ENCODE assay signal across 10 mouse cellular contexts in the genomic region with DNA sequence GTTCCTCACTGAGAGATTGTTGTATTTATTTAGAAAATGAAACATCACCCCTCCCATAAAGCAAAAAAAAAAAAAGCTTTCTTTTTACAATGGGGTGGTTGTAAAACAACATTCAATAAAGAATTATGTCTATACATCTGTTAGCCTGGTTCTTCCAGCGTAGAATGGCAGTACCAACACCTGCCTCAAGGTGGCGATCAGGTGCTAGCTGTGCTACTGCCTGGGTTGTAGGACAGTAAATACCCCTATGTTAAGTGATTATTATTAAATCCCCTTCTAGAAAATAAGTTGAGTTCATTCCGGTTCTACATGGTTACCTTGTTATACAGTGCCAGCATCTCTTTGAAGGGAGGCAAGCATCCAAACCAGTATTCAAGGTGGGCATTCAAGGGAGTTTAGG.
A peak's percentile ranks its signal among the peaks of the same experiment; 100 is the strongest.
DNase-seq lines count a peak whose midpoint lies in the region; ATAC-seq and TF ChIP-seq lines count a peak whose summit lies in the region.
"Had no signal": no experiment of that assay in that cellular context is flagged by ENCODE, and none has a peak within 500 bp of the region (broad histone marks: within the 10 kb centered on the region; RNA-seq: fewer than 3 reads in every experiment).

No protein-coding gene starts in this region.

- whole genome bisulfite sequencing in hindbrain, embryonic 11.5 days = 57% methylated on average over 3 of the region's 3 CpGs
- 57% methylated on average over 3 of the region's 3 CpGs for WGBS in hindbrain, embryonic 12.5 days
- 59% methylated on average over 3 of the region's 3 CpGs for WGBS in limb, embryonic 11.5 days
- 46% methylated on average over 3 of the region's 3 CpGs for WGBS in hindbrain, embryonic 13.5 days

- no peak overlapping the region for H3K4me3 ChIP-seq in hindbrain, embryonic 11.5 days (ENCODE audit: low read depth, low read length)
- no peak overlapping the region for H3K4me3 ChIP-seq in hindbrain, embryonic 12.5 days
- no peak overlapping the region for H3K4me3 ChIP-seq in C2C12 (ENCODE audit: insufficient read depth, poor library complexity, severe bottlenecking)
- no peak overlapping the region for H3K4me3 ChIP-seq in limb, embryonic 11.5 days (ENCODE audit: low read depth, low read length)
- H3K4me3 ChIP-seq in hindbrain, embryonic 13.5 days = no peak overlapping the region
- H3K4me3 ChIP-seq: embryonic facial prominence, embryonic 15.5 days; limb, embryonic 15.5 days had no signal

- no peaks in the 10 kb centered on the region for H3K36me3 ChIP-seq in hindbrain, embryonic 11.5 days (ENCODE audit: control insufficient read depth, insufficient read depth, low read length)
- H3K36me3 ChIP-seq in hindbrain, embryonic 12.5 days = no peaks in the 10 kb centered on the region
- peaks cover 48% of the 10 kb centered on the region for H3K36me3 ChIP-seq in C2C12 (ENCODE audit: control insufficient read depth, insufficient read depth)
- no peaks in the 10 kb centered on the region for H3K36me3 ChIP-seq in limb, embryonic 11.5 days (ENCODE audit: control insufficient read depth, insufficient read depth, low read length)
- no peaks in the 10 kb centered on the region for H3K36me3 ChIP-seq in hindbrain, embryonic 13.5 days

- no peaks in the 10 kb centered on the region for H3K4me1 ChIP-seq in hindbrain, embryonic 11.5 days (replicated peaks; ENCODE audit: control insufficient read depth, insufficient read depth, low read length)
- no peaks in the 10 kb centered on the region for H3K4me1 ChIP-seq in hindbrain, embryonic 12.5 days
- no peaks in the 10 kb centered on the region for H3K4me1 ChIP-seq in limb, embryonic 11.5 days (ENCODE audit: control insufficient read depth, insufficient read depth, low read length)
- H3K4me1 ChIP-seq in hindbrain, embryonic 13.5 days (replicated peaks) = no peaks in the 10 kb centered on the region
- H3K4me1 ChIP-seq: embryonic facial prominence, embryonic 15.5 days had no signal

- peak; percentile 28 for TF ChIP-seq CTCF in C2C12 (IDR thresholded peaks at IDR 0.05; ENCODE audit: control insufficient read depth, insufficient read depth, insufficient read length)

- H3ac ChIP-seq in C2C12 (ENCODE audit: control insufficient read depth, insufficient read length, low read depth) = no peak overlapping the region

- intact Hi-C loops in gastrocnemius, postnatal 14 days (cut with DNase I; ENCODE audit: low total_unique reads) = no loop called here

- DNase-seq in hindbrain, embryonic 11.5 days (ENCODE audit: low spot score) = peak; percentile 72
- DNase-seq in adrenal gland, adult 2 months = peak; percentile 47
- peak; percentile 19 for DNase-seq in gastrocnemius, postnatal 14 days
- peak; percentile 68 for DNase-seq in limb, embryonic 11.5 days (ENCODE audit: low spot score)
- peak; percentile 48 for DNase-seq in retina, postnatal 1 day

- H3K9ac ChIP-seq in hindbrain, embryonic 11.5 days (ENCODE audit: low read depth, low read length) = no peak overlapping the region
- H3K9ac ChIP-seq in hindbrain, embryonic 12.5 days = no peak overlapping the region
- H3K9ac ChIP-seq in limb, embryonic 11.5 days (ENCODE audit: low read length) = no peak overlapping the region
- no peak overlapping the region for H3K9ac ChIP-seq in hindbrain, embryonic 13.5 days
- H3K9ac ChIP-seq: embryonic facial prominence, embryonic 15.5 days; limb, embryonic 15.5 days had no signal

- no peaks in the 10 kb centered on the region for H3K79me3 ChIP-seq in C2C12 (ENCODE audit: low read depth)

- H3K79me2 ChIP-seq in C2C12 (ENCODE audit: control insufficient read depth, insufficient read depth) = no peaks in the 10 kb centered on the region

- H3K27me3 ChIP-seq in hindbrain, embryonic 11.5 days (ENCODE audit: control insufficient read depth, insufficient read depth, low read length) = no peaks in the 10 kb centered on the region
- H3K27me3 ChIP-seq in hindbrain, embryonic 12.5 days = no peaks in the 10 kb centered on the region
- H3K27me3 ChIP-seq in C2C12 (ENCODE audit: control insufficient read depth, insufficient read depth, insufficient read length) = no peaks in the 10 kb centered on the region
- no peaks in the 10 kb centered on the region for H3K27me3 ChIP-seq in limb, embryonic 11.5 days (ENCODE audit: control insufficient read depth, insufficient read depth, low read length)
- no peaks in the 10 kb centered on the region for H3K27me3 ChIP-seq in hindbrain, embryonic 13.5 days
- H3K27me3 ChIP-seq: embryonic facial prominence, embryonic 15.5 days; limb, embryonic 15.5 days had no signal

- H3K9me3 ChIP-seq in hindbrain, embryonic 11.5 days (ENCODE audit: control insufficient read depth, low read length) = no peaks in the 10 kb centered on the region
- H3K9me3 ChIP-seq in hindbrain, embryonic 12.5 days (replicated peaks) = no peaks in the 10 kb centered on the region
- H3K9me3 ChIP-seq in limb, embryonic 11.5 days (ENCODE audit: control insufficient read depth, low read length) = no peaks in the 10 kb centered on the region
- H3K9me3 ChIP-seq in hindbrain, embryonic 13.5 days = no peaks in the 10 kb centered on the region
- H3K9me3 ChIP-seq: embryonic facial prominence, embryonic 15.5 days; limb, embryonic 15.5 days had no signal

- ATAC-seq in hindbrain, embryonic 11.5 days (ENCODE audit: low FRiP score) = no peak
- no peak for ATAC-seq in hindbrain, embryonic 12.5 days (ENCODE audit: low FRiP score)
- no peak for ATAC-seq in limb, embryonic 11.5 days (ENCODE audit: insufficient number of reproducible peaks, low FRiP score, low TSS enrichment, low read depth)
- no peak for ATAC-seq in hindbrain, embryonic 13.5 days (ENCODE audit: low FRiP score)

- H3K4me2 ChIP-seq in hindbrain, embryonic 11.5 days (replicated peaks; ENCODE audit: low read depth, low read length) = no peak overlapping the region
- H3K4me2 ChIP-seq in hindbrain, embryonic 12.5 days (replicated peaks) = no peak overlapping the region
- H3K4me2 ChIP-seq in limb, embryonic 11.5 days (ENCODE audit: low read depth, severe bottlenecking) = no peak overlapping the region
- no peak overlapping the region for H3K4me2 ChIP-seq in hindbrain, embryonic 13.5 days
- H3K4me2 ChIP-seq: embryonic facial prominence, embryonic 15.5 days; limb, embryonic 15.5 days had no signal

- H3K27ac ChIP-seq in hindbrain, embryonic 11.5 days (ENCODE audit: low read depth, low read length) = no peak overlapping the region
- no peak overlapping the region for H3K27ac ChIP-seq in hindbrain, embryonic 12.5 days
- no peak overlapping the region for H3K27ac ChIP-seq in limb, embryonic 11.5 days (replicated peaks; ENCODE audit: low read depth, low read length)
- no peak overlapping the region for H3K27ac ChIP-seq in hindbrain, embryonic 13.5 days
- H3K27ac ChIP-seq: embryonic facial prominence, embryonic 15.5 days; limb, embryonic 15.5 days had no signal

TF ChIP-seq in C2C12, 6 proteins besides CTCF, POLR2A, EP300 and RAD21:
- no peak for TF ChIP-seq USF1 (IDR thresholded peaks at IDR 0.05; ENCODE audit: low read depth)
- no peak for TF ChIP-seq FOSL1 (IDR thresholded peaks at IDR 0.05; ENCODE audit: insufficient read depth, low read length, poor library complexity, severe bottlenecking)
- no peak for TF ChIP-seq MYOG (IDR thresholded peaks at IDR 0.05; ENCODE audit: control insufficient read depth, extremely low read depth, insufficient read length)
- no peak for TF ChIP-seq CEBPB (IDR thresholded peaks at IDR 0.05; ENCODE audit: low read depth)
- no peak for TF ChIP-seq MYOD1 (IDR thresholded peaks at IDR 0.05; ENCODE audit: control insufficient read depth, insufficient read length, low read depth)
- no peak for TF ChIP-seq MAX (IDR thresholded peaks at IDR 0.05)
TF ChIP-seq in C2C12: peak in this region for 0.

Comparison
In these comparisons a context has a peak if more than half of its experiments do, and no peak if none do; other contexts are left out.
1. DNase-seq: peak in every context shown above with its lines; median percentile 72 in hindbrain, embryonic 11.5 days; 68 in limb, embryonic 11.5 days; 48 in retina, postnatal 1 day; 47 in adrenal gland, adult 2 months; 19 in gastrocnemius, postnatal 14 days.